Mouse (Mus musculus): Measurements from ENCODE around the gene Prm1.
"Not testable (repeated sequence)": the region's sequence is repeated elsewhere in the genome, so short reads cannot be mapped to it uniquely, and the experiment has no call there.

Gene Prm1

DNA sequence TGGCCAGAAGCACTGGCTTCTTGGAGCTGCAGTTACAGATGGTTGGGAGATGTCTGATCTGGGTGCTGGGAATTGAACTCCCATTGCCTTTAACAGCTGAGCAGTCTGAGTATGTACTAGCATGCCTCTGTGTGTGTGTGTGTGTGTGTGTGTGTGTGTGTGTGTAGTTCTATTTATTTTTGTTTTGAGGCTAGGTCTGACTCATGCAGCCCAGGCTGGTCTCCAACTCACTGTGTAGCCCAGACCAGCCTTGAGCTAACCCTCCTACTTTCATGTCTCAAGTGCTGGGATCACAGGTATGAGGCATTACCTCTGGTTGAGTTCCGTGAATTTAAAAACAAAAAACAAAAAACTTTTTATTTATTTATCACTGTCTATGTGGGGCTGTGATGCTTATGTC, 18.9 kb upstream of the Prm1 start:
- no peak for DNase-seq (ENCODE audit: low spot score)

DNA sequence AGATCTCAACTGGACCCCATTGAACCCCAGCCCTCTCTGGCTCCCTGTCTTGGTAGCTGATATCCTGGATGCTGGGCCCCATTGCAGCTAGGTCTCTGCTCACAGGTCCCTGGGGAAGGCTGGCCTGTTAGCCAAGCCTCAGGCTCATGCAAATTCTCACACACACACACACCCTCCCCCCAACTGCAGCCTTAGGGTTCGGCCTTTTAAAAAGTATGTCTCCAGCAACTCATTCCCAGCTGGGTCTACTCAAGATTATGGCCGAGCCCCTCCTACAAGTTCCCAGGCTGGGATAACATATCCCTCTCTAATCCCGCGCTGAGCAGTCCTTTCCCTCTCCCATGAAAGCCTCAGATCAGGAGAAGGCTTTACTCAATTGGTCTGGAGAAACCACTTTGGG, 15.7 kb upstream of the Prm1 start:
- no peak for DNase-seq (ENCODE audit: low spot score)

DNA sequence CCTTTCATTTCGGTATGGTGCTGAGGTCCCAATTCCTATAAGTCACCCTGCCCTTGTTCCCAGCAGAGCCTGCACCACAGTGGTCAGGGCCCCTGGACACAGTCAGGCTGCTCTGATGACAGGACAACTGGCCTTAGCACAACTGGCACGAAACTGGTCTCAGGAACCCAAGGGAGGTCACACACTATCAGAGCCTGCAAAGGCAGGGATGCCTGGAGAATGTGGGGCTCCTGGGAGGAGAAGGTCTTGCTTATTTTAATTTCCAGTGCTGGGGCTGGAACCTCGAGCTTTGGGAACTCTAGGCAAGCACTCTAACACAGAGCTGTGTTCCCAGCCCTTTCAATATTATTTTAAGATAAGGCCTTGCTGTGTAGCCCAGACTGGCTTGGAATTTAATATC, 14.3 kb upstream of the Prm1 start:
- DNase-seq (ENCODE audit: low spot score) = no peak

DNA sequence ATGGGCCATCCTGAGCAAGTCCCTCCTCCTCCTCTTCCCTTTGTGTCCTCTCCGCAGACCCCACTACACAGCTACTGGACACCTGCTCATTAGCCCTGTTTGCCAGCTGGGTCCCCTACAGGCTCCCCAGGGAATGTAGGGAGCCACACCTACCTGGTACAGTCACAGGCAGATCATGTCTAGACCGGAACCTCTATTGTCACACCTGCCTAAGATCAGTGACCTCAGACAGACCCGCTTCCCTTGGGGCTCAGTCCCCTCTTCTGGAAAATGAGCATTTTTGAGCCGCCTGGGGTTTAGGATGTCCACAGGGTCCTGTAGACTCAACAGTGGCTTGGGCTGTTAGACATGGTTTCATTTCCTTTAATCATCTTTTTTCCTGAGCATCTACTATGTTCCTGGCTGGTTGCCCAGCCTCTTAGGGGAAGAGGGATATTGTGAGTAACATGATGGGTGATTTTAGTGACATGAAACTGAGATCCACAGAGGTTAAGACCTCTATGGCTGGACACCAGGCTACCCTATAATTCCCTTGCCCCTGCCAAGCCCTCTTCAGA, 13.0 kb upstream of the Prm1 start:
- DNase-seq (ENCODE audit: low spot score) = no peak

DNA sequence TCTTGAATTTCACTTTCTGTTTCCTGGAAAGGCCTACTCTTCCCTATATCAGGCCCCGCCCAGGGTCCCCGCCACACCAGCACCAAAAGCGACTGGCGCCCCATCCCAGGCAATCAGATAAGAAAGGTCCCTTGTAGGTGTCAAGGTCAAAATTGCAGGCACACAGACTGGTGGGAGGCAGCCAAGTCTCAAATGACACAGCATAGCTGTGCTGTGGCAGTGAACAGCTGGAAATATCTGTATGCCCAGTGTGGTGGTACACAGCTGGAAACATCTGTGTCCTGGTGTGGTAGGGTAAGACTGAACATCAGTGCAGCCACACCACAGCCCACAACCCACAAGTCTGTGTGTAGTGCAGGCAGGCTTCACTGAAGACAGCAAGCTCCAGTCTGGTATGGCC, 9.2 kb upstream of the Prm1 start:
- no peak for DNase-seq (ENCODE audit: low spot score)

DNA sequence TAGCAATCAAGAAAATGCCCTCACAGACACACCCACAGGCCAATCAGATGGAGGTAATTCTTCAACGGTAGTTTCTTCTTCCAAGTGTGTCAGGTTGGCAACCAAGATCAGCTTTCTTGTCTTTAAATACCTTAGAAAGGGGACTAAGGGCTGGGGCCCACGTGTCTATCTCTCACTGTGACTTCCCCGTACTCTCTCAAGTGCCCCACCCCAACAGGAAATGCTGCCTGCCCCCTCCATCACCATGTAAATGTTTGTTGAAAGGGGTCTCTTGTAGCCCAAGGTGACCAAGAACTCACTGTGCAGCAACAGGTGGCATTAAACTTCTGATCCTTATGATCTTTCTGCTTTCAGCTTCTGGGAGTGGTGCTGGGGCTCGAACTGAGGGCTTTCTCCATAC, 8.1 kb upstream of the Prm1 start:
- no peak for DNase-seq (ENCODE audit: low spot score)

DNA sequence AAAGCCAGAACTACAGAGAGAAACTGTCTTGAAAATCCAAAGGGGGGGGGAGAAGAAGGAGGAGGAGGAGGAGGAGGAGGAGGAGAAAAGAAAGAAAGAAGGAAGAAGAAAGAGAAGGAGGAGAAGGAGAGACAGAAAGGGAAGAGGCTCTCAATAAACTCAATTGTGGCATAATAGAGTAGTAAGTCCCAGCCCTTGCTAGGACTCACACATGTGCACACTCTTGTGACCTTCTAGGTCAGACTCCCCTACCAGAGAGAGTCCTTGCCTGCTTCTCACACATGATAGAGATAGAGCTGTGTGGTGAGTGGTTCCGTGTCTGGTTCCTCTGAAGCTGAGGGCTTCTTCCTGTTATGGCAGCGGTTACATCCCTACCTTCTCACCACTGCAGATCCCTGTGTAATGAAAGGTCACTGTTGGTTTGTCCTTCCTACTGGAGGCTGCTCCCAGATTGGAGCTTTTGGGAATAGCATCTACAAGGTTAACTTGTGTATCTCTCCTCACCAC, 7.3 kb upstream of the Prm1 start, which contains the start of gene Gm11172:
Gene Gm11172 (plus strand): TSS at position 51 of the 507 bp plus-strand sequence.
- no peak for DNase-seq (ENCODE audit: low spot score)

DNA sequence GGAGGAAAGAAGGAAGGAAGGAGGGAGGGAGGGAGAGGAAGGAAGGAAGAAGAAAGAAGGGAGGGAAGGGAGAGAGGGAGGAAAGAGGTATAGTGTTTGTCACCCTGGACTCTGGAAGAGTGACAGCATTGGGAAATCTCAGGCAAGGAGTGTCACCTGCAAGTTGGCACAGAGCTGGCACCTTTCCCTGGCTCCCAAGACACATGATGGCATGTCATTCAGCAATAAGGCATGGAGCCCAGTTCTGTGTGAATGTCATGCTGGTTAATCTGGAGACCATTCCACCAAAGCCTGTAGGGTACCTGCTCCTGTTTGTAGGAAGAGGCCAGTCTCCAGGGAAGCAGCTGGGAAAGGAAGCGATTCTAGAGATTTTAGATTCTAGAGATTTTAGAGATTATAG, 4.7 kb upstream of the Prm1 start:
- no peak for DNase-seq (ENCODE audit: low spot score)

DNA sequence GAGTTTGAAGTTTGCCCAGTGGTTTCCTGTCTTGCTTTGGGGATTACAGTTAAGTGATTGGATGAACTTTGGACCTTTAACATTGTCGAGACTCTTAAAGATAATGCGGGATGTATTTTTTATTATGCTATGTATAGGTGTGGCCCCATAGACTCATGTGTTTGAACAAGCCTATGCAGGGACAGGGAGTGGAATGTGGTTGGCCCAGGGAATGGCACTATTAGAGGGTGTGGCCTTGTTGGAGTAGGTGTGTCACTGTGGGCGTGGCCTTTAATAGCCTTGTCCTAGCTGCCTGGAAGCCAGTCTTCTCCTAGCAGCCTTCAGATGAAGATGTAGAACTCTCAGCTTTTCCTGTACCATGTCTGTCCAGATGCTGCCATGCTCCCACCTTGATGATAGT, 3.2 kb downstream of the Prm1 start:
- not testable (repeated sequence) for DNase-seq (ENCODE audit: low spot score)

DNA sequence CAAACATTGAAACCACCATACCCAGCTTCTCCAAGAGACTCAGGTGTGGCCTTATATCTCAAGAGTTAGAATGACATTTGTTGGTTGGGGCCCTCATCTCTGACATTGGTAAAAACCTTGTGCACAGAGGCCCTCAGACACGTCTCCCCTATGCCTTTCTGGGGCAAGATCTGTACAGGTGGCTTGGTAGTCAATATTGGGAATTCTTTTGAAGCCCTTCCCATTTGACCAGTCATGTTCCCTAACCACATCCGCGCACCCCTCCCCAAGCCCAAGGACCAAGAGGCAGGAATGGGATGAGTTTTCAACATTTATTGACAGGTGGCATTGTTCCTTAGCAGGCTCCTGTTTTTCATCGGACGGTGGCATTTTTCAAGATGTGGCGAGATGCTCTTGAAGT, 9.6 kb downstream of the Prm1 start, which contains the start of gene Prm2:
Gene Prm2 (minus strand): TSS at position 101 of the 400 bp plus-strand sequence.
- no peak for DNase-seq (ENCODE audit: low spot score)

DNA sequence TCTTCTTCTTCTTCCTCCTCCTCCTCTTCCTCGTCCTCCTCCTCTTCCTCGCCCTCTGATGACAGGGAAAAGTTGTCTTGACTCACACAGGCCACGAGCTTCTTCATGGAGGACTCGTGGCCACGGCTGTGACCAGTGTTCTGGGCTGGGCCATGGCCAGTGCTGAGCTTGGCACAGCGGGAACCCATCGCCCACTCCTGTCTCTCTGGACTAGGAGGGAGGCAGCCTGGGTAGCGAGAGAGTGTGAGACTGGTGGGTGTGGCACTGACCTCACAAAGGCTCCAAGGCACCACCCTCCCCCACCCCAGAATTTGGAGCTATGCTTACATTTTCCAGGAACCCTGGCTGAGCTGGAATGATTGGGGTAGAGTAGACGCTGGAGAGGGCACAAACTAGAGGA, 14.9 kb downstream of the Prm1 start, which contains the start of gene Prm3:
Gene Prm3 (minus strand): TSS at position 213 of the 400 bp plus-strand sequence.
- DNase-seq (ENCODE audit: low spot score) = no peak

DNA sequence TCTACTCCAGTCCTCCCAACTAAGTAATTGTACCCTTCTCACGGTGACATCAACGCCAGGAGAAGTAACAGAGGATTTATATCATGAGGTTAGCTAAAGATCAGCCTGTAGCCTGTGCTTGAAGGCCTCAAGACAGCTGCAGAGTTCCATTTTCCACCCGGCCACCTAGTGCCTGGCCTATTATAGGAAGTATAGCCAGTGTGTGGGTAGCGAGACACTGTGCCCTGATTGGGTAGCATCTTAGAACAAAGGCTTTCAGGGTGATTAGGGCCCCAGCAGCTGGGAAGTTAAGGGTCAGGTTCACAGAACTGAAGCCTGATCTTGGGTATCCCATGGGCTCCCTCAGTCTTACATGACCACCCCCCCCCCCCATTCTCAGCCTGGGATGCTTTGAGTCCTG, 16.8 kb downstream of the Prm1 start:
- no peak for DNase-seq (ENCODE audit: low spot score)

DNA sequence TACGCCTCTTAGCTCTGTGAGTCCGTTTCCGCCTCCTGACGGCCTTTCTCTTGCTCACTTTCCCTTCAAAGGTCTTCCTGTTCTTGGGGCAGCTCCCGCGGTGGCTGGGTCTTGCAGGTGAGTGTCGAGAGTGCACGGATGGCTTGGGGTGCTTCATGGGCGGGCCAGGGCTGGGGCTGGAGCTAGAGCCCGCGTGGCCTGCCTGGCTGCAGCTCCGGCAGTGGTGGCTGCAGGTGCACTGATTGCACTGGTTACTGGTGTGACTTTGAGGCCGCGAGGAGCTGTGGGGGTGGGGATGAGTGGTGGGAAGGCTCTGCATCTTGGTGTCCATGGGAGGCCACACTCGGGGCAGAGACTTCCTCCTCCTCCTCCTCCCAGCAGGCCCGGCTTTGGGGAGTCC, 17.4 kb downstream of the Prm1 start, which contains the start of gene Tnp2:
Gene Tnp2 (minus strand): TSS at position 390 of the 400 bp plus-strand sequence.
- no peak for DNase-seq (ENCODE audit: low spot score)

DNA sequence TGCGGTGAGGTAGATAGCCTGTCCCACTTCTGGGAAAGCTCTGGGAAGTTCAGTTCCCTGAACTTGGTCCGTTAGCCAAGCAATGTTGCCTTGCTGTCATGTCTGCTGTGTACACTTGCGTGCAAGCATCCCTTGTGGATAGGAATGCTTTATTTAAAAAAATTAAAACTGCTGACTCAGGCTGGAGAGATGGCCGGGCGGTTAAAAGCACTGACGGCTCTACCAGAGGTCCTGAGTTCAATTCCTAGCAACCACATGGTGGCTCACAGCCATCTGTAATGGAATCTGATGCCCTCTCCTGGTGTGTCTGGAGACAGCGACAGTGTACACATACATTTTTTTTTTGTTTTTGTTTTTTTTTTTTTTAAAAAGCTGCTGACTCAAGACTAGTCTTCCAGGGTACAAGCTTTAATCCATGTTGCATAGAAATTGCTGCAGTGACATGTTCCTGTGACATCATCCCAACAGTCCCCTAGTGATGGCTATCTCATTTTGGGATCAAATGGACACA, 18.0 kb downstream of the Prm1 start:
- DNase-seq (ENCODE audit: low spot score) = no peak

DNA sequence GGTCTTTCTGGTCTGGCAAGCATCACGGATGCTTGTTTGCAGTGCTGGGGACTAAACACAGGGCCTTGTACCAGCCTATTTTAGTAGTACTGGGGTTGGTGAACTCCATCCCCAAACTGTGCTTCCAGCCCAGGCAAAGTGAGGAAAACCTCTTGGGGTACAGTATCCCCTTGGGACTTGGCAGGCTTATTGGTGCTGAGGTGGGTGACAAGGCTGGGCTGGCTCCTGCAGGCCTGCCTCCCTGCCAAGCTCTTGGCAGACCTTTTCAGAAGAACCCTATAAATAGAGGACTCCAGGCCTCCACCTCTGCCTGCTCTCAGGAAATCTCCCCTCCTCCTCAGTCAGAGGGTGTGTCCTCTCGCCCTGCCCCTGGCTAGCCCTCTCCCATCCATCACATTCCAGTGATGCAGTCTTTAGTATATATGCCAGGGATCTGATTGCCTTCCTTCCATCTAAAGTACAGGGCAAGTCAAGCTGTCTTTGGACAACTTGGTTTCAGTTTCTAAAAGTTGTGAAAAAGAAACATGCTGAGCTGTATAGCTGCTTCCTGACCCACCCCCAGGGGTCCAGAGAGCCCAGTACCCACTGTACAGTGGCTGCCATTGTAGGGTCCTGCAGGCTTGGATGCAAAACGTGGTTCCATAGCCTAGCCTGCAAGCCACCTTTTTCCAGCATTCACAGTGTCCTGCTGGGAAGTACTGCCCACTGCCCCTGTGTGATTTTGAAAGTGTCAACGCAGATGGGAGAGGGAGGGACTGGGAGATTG, 18.7 kb downstream of the Prm1 start:
- DNase-seq (ENCODE audit: low spot score) = no peak

DNA sequence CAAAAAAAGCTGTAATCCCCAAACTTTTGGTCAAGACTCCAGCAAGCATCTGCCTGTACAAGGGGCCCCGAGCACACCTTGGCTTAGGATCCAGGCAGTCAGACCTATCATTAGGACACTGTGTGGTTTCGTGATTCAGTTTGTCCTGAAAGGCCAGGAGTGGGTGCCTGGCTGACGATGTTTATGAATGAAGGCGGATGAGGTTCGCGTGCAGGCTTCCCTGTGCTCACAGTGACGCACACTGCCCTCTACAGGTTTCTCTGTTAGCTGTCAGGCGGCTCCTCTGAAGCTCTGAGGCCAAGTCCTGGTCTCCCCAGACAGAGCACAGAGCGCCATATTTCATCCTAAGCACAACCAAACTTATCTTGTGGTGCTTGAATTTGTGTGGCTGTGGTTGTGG, 19.4 kb downstream of the Prm1 start:
- peak; percentile 69 for DNase-seq (ENCODE audit: low spot score)

DNA sequence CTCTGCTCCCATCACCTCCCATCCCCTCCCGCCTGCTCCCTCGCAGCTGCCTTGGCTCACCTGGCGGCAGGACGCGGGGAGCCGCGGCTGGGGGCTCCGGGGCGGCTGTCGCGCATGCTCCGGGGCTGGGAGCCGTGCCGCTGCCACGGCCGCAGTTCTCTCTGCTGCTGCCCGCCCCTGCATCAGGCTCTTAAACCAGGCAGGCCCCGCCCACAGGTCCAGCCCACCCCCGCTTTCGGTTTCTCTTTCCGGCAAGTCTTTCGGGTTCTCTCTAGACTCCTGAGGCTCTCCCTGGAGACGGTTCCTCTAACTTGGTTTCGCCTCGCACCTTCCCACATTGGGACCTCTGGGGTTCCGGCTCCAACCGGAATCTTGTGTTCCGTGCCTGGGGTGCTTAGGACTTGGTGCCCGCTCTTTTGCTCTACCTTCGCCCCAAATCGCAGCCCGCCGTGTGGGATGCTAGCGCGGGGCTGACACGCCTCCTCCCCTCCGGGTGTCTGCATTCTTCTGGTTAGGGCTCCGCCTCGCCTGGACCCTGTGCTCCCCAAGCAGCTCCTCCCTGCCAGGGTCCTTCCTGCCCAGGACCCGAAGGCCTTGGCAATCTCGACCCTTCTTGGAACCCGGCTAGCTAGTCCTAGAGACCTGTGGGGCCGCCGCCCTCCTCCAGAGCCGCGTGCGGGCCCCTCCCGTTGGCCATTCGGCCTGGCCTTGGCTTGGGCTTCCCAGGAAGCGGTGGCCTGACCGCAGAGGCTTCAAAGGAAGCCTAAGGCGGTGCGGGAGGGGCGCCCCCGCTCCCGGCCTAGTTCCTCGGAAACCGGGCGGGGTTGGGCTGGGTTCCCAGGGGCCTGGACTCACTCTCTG, 20.0 kb downstream of the Prm1 start, which contains the start of gene Socs1:
Gene Socs1 (minus strand): TSS at position 166 of the 861 bp plus-strand sequence.
- DNase-seq (ENCODE audit: low spot score) = peak; percentile 76

DNA sequence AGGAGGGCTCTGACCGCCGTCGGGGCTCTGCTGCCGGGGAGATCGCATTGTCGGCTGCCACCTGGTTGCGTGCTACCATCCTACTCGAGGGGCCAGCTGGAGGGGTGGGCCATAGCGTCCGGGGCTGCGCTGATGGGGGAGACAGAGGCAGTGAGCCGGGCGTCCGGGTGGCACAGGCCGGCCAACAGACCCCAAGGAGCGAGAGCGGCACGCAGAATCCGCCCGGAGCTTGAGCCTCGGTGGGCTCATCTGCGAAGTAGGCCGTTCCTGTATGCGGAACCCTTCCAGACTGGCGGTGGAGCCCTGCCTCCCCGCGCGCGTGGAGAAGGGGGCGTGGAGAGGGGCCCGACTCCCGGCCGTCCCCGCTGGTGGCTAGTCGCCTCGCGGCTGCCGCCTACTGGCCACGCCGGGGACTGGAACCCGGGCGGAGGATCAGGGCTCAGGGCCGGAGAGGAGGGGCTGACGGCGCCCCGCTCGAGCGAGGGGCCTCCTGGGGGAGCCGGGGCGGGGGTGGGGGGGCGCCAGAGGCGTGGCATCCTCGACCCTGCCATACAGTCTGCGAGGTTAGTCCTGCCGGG, 20.8 kb downstream of the Prm1 start:
- DNase-seq (ENCODE audit: low spot score) = peak; percentile 98

DNA sequence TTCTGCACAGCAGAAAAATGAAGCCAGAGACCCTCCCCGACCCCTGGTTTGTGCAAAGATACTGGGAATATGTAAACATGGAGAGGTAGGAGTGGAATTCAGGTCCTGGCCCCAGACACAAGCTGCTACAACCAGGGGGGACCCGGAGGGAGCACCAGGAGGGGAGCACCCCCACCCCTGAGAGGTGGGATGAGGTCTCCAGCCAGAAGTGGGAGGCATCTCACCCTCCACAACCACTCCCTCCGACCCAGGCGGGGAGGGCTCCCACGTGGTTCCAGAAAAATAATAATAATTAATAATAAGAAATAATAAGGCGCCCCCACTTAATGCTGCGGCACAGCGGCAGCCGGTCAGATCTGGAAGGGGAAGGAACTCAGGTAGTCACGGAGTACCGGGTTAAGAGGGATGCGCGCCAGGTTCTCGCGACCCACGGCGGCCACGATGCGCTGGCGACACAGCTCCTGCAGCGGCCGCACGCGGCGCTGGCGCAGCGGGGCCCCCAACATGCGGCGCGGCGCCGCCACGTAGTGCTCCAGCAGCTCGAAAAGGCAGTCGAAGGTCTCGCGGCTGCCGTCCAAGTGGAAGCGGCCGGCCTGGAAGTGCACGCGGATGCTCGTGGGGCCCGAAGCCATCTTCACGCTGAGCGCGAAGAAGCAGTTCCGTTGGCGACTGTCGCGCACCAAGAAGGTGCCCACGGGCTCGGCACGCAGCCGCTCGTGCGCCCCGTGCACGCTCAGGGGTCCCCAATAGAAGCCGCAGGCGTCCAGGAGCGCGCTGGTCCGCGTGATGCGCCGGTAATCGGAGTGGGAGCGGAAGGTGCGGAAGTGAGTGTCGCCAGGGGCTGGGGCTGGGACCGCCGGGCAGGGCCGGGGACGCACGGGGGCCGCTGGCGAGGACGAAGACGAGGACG, 21.5 kb downstream of the Prm1 start:
- DNase-seq (ENCODE audit: low spot score) = no peak

DNA sequence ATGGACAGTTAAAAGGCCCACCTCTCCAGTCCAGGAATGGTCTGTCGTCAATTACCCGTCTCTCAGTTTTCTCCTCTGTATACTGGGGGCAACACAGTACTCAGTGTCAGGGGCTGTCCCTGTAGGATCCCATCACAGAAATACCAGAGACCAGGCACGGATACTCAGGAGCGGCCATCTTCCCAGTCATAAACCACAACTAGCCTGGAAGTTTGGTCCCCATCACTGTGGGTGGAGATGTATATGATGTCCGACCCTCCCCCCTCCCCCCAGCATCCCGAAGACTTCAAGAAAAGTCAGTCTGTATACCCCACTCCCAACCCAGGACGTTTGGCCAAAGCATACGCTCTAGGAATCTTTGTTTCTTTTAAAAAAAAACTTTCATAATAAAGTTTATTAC, 22.2 kb downstream of the Prm1 start:
- no peak for DNase-seq (ENCODE audit: low spot score)

DNA sequence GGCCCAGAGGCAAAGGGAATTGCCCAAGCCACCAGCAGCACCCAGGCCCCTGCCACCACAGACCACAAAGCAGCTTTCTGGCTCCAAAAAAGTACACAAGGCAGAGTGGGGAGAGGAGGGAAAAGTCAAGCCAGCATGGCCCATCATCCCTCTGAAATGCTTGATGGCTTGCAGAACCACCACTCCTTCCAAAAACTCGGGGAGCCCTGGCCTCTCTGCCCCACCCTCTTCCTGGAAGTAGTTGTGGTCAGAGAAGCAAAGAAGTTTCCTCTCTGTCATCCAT, 22.5 kb downstream of the Prm1 start:
- DNase-seq (ENCODE audit: low spot score) = no peak
